Mouse (Mus musculus) forebrain, embryonic 11.5 days (tissue): ENCODE measurements at regions not wholly inside any gene's neighbourhood (a gene's known extent, or its start where the extent isn't known, plus 50 kb on each side); places are given as distances from the start of the nearest gene placed in this dataset.

Source experiments
- ATAC-seq: fragments of 200-750 bp; cut with Nextera tagmentation; replicated peaks from 2 replicates; pipeline ENCODE4 v1.8.0; 2017; ENCODE audit warnings: moderate TSS enrichment; ENCODE audit not compliant: low FRiP score
- DNase-seq: peaks from one replicate; pipeline ENCODE4 v3.0.0-alpha.2; 2017; ENCODE audit warnings: low spot score
- H3K27ac ChIP-seq: fragments of 300-500 bp; sonication (generic); 2 replicates; pipeline ENCODE4 v1.5.1; 2014; ENCODE audit warnings: low read depth, low read length
- H3K27me3 ChIP-seq: fragments of 300-500 bp; sonication (generic); 2 replicates; pipeline ENCODE4 v1.6.1; 2014; ENCODE audit warnings: mild to moderate bottlenecking, low read length, mixed read lengths; ENCODE audit not compliant: control insufficient read depth, insufficient read depth
- H3K36me3 ChIP-seq: fragments of 300-500 bp; sonication (generic); 2 replicates; pipeline ENCODE4 v1.6.1; 2014; ENCODE audit warnings: mild to moderate bottlenecking, low read length, moderate library complexity, mixed read lengths; ENCODE audit not compliant: control insufficient read depth, insufficient read depth
- H3K4me1 ChIP-seq: fragments of 300-500 bp; sonication (generic); replicated peaks from 2 replicates; pipeline ENCODE4 v1.6.1; 2014; ENCODE audit warnings: low read length, mixed read lengths; ENCODE audit not compliant: control insufficient read depth, insufficient read depth
- H3K4me2 ChIP-seq: fragments of 300-500 bp; sonication (generic); 2 replicates; pipeline ENCODE4 v1.6.1; 2014; ENCODE audit warnings: low read depth, mild to moderate bottlenecking, low read length, moderate library complexity, mixed read lengths; ENCODE audit not compliant: severe bottlenecking
- H3K4me3 ChIP-seq: fragments of 300-500 bp; sonication (generic); 2 replicates; pipeline ENCODE4 v1.5.1; 2014; ENCODE audit warnings: low read depth, low read length
- H3K9ac ChIP-seq: fragments of 300-500 bp; sonication (generic); 2 replicates; pipeline ENCODE4 v1.6.1; 2014; ENCODE audit warnings: low read length
- H3K9me3 ChIP-seq: fragments of 300-500 bp; sonication (generic); 2 replicates; pipeline ENCODE4 v1.6.1; 2016; ENCODE audit warnings: low read length, mixed read lengths; ENCODE audit not compliant: control insufficient read depth
- WGBS: fragments of 180-500 bp; shearing (Covaris S2); extraction: QIAGEN DNeasy Blood & Tissue Kit; methylation state at CpG from one replicate; pipeline ENCODE4 v1.1.7; 2014; 5-methylcytosine and 5-hydroxymethylcytosine counted together

- Histone ChIP-seq H3K27ac (no peak overlapping the region), H3K4me1 (no peaks in the 10 kb centered on the region), H3K27me3 (no peaks in the 10 kb centered on the region), H3K9me3 (no peaks in the 10 kb centered on the region), H3K36me3 (no peaks in the 10 kb centered on the region), H3K4me3 (no peak overlapping the region), H3K4me2 (no peak overlapping the region), H3K9ac (no peak overlapping the region)
- no peak for ATAC-seq
- no peak for DNase-seq
Observed at GRCm38 (mm10) chr9:26060834-26061233, 579.5 kb downstream of the Eepd1 start.

- H3K27ac ChIP-seq: no peak overlapping the region
- H3K4me3 ChIP-seq: no peak overlapping the region
- no peak overlapping the region for H3K4me2 ChIP-seq
- no peaks in the 10 kb centered on the region for H3K9me3 ChIP-seq
- H3K27me3 ChIP-seq: no peaks in the 10 kb centered on the region
- H3K9ac ChIP-seq: no peak overlapping the region
- ATAC-seq: no peak
- no peaks in the 10 kb centered on the region for H3K4me1 ChIP-seq
- 89% methylated on average over 2 of the region's 2 CpGs for WGBS
- no peaks in the 10 kb centered on the region for H3K36me3 ChIP-seq
- no peak for DNase-seq
Observed at GRCm38 (mm10) chr9:26077057-26077456, 595.7 kb downstream of the Eepd1 start.

- Histone ChIP-seq H3K4me1 (no peaks in the 10 kb centered on the region), H3K27ac (no peak overlapping the region), H3K4me3 (no peak overlapping the region), H3K4me2 (no peak overlapping the region), H3K9me3 (no peaks in the 10 kb centered on the region), H3K36me3 (no peaks in the 10 kb centered on the region), H3K27me3 (no peaks in the 10 kb centered on the region), H3K9ac (no peak overlapping the region)
- no peak for ATAC-seq
- DNase-seq: no peak
- 75% methylated on average over 2 of the region's 2 CpGs for WGBS
Observed at GRCm38 (mm10) chr9:26086524-26086923, 605.2 kb downstream of the Eepd1 start.

GRCm38 (mm10) chr9:26092061-26092687, 610.8 kb downstream of the Eepd1 start:
- no peaks in the 10 kb centered on the region for H3K9me3 ChIP-seq
- H3K4me3 ChIP-seq: no peak overlapping the region
- no peaks in the 10 kb centered on the region for H3K36me3 ChIP-seq
- DNase-seq: no peak
- no peak overlapping the region for H3K27ac ChIP-seq
- WGBS: 54% methylated on average over 10 of the region's 10 CpGs
- H3K4me2 ChIP-seq: no peak overlapping the region
- no peaks in the 10 kb centered on the region for H3K4me1 ChIP-seq
- no peak overlapping the region for H3K9ac ChIP-seq
- no peaks in the 10 kb centered on the region for H3K27me3 ChIP-seq
- peak; percentile 49 for ATAC-seq

GRCm38 (mm10) chr9:26104136-26104535, 622.8 kb downstream of the Eepd1 start:
- Histone ChIP-seq H3K4me3 (no peak overlapping the region), H3K4me2 (no peak overlapping the region), H3K27ac (no peak overlapping the region), H3K27me3 (no peaks in the 10 kb centered on the region), H3K9me3 (no peaks in the 10 kb centered on the region), H3K4me1 (no peaks in the 10 kb centered on the region), H3K36me3 (no peaks in the 10 kb centered on the region), H3K9ac (no peak overlapping the region)
- DNase-seq (no peak), ATAC-seq (no peak)
- WGBS: 70% methylated on average over 4 of the region's 4 CpGs

GRCm38 (mm10) chr9:26121986-26122385, 611.5 kb upstream of the B3gat1 start:
- ATAC-seq (no peak), DNase-seq (no peak)

GRCm38 (mm10) chr9:26134587-26134986, 598.9 kb upstream of the B3gat1 start:
- H3K4me1 ChIP-seq: no peaks in the 10 kb centered on the region
- no peak overlapping the region for H3K9ac ChIP-seq
- WGBS: 83% methylated on average over 2 of the region's 2 CpGs
- no peaks in the 10 kb centered on the region for H3K9me3 ChIP-seq
- no peaks in the 10 kb centered on the region for H3K27me3 ChIP-seq
- no peak overlapping the region for H3K4me2 ChIP-seq
- no peak overlapping the region for H3K27ac ChIP-seq
- ATAC-seq (no peak), DNase-seq (no peak)
- H3K36me3 ChIP-seq: no peaks in the 10 kb centered on the region
- no peak overlapping the region for H3K4me3 ChIP-seq

More at GRCm38 (mm10) chr9:26121986-26122385, 611.5 kb upstream of the B3gat1 start:
- no peak overlapping the region for H3K27ac ChIP-seq
- 90% methylated on average over 2 of the region's 2 CpGs for WGBS
- H3K9ac ChIP-seq: no peak overlapping the region
- no peaks in the 10 kb centered on the region for H3K9me3 ChIP-seq
- no peaks in the 10 kb centered on the region for H3K27me3 ChIP-seq
- H3K36me3 ChIP-seq: no peaks in the 10 kb centered on the region
- H3K4me3 ChIP-seq: no peak overlapping the region
- no peaks in the 10 kb centered on the region for H3K4me1 ChIP-seq
- H3K4me2 ChIP-seq: no peak overlapping the region
